Mouse (Mus musculus): ENCODE results near the gene Pik3r2.
A peak's percentile ranks its signal among the peaks of the same experiment; 100 is the strongest.

The Pik3r2 gene

DNA sequence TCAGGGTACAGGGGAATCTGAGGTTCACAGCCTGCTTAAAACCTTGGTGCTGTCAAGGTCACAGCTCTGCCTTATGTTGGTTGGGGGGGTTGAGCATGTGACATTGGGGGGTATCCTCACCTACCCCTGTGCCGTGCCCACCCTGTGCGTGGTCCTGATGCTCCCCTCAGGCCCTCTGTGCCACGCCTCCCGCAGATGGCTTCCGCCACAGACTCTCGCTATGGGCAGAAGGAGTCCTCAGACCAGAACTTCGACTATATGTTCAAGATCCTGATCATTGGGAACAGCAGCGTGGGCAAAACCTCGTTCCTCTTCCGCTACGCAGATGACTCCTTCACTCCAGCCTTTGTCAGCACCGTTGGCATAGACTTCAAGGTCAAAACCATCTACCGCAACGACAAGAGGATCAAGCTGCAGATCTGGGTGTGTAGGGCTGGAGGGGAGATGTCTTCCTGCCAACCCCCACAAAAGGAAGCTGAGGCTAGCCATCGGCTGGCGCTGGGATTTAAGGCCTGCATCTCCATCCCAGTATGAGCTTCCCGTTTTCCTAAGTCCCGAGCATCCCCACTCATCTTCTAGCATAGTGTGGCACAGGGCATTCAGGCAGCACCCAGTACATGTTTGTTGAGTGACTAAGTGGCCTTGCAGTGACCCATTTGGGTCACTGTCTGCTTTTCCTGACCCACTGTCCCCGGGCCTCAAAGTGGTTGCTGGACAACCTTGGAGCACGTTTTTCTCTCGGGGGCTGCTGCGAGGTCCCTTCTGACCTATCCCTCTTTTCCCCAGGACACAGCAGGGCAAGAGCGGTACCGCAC is 20.6 kb downstream of the Pik3r2 start:
- DNase-seq, result no peak

DNA sequence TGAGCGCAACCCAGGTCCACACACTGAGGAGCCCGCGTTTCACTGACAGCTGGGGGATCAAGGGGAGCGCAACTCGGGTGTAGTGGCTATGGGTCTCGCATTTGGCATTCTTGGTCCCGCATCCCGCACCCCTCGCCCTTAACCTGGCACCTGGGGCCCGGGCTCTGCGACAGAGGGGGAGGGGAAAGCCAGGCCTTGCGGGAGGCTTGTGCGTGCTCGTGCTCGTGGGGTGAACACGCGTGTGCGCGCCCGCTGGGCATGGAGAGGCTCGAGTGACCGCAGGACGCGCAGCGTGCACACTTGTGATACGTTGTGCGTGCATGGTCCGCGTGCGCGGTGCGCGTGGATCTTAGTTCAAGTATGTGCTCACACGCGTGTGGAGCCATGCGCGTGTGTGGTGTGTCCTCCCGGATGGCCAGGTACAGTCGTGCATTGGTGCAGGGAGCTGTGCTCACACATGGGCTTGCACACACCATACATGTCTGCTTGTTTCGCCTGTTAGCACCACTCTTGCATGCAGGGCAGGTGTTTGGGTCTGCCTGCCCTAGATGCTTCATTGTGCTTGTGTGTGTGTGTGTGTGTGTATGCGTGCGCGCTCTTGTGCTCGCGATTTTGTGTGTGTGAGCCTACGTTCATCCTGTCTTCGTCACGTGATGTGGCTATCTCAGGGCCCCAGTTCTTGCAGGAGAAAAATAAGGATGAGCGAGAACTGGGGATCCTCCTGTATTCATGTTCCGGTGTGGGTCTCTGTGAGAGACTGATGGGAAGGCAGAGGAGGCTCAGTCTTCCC is 21.4 kb downstream of the Pik3r2 start:
- DNase-seq, result no peak

DNA sequence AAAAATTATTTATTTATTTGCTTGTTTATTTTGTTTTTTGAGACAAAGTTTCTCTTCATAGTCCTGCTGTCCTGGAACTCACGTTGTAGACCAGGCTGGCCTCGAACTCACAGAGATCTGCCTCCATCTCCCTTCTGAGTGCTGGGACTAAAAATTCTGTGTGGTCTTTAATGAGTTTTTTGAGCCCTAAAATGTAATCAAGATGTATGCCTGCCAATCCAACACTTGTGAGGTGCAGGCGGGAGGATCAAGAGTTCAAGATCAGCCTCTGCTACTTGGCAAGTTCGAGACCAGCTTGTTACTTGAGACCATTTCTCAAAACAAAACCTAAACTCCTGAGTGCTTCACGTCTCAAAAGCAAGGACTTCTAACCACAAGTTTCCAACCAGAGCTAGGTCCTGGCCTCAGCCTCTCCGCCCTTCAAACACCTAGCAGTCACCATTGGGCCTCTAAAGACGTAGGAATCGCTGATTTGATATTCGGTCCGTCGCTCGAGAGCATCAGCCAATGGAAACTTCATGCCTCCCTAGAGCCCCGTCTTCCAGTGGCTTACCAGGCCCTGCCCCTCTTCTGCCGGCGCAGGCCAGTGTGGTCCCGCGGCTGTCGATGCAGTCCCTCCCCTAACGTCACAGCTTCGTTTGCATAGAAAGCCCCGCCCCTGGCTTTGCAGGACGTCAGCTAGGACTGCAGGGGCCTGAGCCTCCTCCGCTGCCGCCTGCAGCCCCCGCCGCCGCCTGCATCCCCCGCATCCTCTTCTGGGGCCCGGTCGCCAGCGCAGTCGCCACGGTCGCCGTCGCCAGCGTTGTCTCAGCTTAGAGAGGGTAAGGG is 22.3 kb downstream of the Pik3r2 start, which contains the start of gene Rab3a:
Gene Rab3a, plus strand, starts transcription at position 637 of the 828 bp plus-strand sequence.
- peak; percentile 93 for DNase-seq

DNA sequence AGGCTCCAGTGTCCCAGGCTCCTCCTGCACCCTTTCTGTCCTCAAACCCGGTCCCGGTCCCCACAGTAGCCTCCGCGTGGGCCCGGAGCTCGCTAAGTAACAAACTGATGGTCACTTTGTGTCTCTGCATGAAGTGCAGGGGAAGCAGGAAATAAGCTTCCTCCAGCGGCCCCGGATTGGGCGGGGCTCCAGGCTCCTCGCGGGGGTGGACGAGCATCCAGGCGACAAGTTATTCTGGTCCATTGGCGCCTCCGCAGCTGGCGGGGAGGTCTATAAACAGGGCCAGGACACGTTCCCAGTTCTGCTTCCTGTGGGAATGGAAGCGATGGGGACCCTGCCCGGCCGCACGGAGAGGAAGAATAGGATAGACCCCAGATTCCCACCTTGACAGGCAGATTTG is 23.4 kb downstream of the Pik3r2 start:
- peak; percentile 65 for DNase-seq

DNA sequence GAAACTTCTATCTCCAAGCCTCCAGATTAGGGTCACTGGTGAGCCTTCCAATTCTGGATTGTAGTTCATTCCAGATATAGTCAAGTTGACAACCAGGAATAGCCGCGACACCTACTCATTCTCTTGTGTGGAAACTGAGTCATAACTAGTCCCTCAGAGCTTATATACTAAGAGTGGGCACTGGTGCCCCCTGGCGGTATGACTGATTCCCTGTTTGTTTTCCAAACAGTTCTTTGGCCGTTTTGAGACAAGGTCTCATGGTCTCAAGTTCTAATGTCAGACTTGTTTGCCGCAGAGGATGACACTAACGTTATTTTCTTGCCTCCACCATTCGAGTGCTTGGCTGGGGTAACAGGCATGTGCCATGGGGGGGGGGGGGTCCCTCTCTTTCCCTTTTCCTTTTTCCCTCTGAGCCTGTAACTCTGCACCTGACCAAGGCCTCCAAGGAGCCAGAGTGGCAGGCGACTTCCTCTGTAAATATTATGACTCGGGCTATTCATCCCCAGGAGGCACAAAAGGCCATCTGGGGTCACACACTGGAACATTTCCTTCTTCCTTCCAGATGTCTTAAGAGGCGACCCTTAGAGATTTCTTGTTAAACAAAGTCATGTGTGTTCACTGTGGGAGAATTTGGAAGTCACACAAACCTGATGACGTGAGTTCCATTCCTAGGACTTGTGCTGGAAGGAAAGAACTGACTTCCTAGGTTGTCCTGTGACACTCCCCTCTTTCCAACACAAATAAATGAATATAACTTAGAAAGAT is 24.3 kb downstream of the Pik3r2 start:
- peak; percentile 77 for DNase-seq

DNA sequence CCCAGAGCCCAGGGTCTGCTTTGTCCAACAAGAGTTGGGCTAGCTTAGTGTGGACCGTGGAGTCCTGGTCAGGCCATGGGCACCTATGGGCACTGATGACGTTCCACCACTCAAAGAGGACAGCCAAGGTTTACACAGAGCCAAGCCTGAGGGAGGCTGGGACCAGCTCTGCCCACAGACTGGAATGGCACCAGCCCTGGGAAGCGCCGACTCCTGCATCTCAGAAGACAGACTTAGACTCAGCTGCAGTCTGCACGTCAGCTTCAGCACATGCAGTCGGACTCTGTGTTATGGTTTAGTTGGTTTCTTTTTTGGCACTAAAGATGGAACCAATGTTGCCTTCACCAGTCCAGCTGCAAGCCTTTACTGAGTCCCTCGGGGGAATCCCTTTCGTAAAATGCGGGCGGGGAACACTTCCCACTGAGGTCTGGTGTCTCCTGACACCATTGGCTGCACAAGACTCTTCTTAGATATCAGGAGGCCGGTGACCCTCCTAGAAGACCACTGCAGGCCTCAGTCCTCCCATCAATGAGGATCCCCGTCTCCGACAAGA is 26.3 kb downstream of the Pik3r2 start:
- DNase-seq, result no peak

DNA sequence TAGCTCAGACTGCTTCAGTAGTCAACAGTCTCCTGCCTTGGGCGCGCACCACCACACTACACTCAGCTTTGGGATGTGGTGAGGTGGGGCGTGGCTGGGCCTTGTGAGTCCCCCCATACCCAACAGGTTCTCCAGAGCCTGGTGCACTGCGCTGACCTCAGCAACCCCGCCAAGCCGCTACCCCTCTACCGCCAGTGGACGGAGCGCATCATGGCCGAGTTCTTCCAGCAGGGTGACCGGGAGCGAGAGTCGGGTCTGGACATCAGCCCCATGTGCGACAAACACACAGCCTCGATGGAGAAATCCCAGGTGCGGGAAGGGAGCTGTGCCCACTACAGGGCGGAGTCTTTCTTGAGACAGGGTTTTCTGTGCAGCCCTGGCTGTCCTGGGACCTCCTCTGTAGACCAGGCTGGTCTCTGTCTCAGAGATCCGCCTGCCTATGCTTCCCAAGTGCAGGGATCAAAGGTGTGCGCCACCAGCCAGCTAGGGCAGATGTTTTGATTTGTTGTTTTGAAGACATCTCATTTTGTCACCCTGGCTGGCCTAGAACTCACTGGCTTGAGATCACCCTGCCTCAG is 27.3 kb downstream of the Pik3r2 start:
- DNase-seq, result no peak

DNA sequence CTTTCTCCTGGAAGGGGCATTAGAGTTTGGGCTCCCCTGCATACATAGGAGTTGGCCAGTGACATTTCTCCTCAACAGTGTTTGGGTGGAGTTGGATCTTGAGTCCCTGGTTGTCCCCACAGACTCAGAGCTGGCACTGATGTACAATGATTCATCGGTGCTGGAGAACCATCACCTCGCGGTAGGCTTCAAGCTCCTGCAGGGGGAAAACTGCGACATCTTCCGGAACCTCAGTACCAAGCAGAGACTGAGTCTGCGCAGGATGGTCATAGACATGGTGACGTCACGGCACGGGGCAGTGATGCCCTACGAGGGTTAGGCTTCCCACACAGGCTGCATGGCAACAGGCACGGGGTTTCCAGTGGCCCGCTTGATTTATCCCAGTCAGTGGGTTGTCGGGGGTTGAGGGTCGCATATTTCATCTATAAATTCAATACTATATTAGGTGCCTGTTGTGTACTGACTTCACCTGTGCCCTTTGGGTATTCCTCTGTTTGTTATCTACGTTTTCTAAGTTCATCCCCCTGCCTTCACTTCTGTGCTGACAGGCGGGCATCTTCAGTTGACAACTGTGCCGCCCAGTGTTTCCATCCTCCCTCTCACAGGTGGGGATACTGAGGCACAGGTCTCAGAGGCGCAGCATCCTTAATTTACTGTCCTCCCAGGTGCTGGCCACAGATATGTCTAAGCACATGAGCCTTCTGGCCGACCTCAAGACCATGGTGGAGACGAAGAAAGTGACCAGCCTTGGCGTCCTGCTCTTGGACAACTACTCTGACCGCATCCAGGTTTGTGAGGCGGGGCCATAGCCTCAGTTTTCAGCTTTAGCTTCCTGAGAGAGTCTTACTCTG is 28.0 kb downstream of the Pik3r2 start:
- DNase-seq, result no peak

DNA sequence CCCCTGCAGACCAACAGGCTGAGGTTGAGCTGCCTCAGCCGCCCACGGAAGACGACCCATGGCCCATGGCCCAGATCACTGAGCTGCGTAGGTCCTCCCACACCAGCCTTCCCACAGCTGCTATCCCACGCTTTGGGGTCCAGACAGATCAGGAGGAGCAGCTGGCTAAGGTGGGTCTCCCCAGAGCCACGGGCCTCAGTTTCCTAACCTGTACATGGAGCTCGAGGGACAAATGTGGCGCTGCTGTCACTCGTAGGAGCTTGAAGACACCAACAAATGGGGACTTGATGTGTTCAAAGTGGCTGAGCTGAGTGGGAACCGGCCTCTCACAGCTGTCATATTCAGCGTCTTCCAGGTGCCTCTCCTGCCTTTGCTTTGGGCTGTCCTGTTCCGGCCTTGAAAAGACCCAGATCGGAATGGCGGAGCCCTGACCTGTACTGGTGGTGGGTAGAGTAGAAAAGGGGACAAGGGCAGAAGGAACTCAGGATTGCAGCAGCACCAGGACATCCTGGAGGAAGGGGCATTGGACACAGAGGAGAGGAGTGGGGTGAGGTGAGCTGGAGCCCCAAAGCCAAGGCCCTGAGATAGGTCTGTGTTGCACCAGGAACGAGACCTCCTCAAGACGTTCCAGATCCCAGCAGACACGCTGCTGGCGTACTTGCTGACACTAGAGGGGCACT is 29.2 kb downstream of the Pik3r2 start:
- DNase-seq, result no peak

DNA sequence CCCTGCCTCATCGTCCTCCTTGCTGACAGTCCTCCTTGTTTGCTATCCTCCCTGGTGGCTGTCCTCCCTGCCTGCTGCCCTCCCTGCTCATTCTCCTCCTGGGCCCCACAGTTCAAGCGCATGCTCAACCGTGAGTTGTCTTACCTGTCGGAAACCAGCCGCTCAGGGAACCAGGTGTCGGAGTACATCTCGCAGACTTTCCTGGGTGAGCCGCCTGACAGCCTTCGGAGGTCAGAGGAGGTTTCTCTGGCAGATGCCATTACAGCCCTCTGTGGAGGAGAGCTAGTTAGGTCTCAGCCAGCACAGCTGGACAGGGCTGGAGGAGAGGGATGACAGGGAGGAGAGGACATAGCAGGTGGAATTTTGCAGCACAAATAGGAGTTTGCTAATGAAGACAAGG is 29.8 kb downstream of the Pik3r2 start:
- DNase-seq, result no peak

DNA sequence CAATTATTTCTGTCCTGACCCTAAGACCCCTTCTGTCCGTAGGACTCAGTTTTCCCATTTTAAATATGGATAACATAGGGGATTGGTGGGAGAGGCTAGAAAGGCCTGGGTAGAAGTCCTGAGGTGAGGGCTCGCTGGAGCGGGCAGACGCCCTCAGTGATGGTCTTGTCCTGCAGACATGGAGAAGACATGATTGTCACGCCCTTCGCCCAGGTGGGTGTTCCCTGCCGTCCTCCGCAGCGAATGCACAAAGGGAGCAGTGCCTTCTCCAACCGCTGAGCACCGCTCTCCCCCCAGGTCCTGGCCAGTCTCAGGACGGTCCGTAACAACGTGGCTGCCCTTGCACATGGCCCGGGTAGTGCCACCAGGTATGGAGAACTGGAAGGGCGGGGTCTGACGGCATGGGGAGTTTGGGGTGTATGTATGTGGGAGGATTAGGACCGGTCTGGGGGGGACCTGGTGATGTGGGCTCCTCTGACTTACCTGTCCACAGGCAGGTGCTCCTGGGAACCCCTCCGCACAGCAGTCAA is 30.8 kb downstream of the Pik3r2 start:
- no peak for DNase-seq

DNA sequence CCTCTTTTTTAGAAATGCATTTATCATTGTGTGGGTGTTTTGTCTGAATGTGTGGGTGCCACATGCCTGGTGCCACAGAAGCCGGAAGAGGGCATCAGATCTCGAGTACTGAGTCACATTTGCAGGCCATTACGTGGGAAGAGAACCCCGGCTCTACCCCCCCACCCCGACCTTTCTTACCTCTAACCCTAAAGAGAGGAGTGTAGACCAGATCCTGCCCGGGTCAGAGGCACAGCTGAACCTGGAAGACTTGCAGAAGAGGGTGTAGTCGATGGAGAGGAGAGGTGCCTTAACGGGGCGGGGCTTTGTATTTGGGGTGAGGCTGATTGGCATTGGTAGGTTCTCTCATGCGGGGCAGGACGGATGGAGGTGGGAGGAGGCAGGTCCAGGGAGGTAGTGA is 31.7 kb downstream of the Pik3r2 start:
- no peak for DNase-seq

DNA sequence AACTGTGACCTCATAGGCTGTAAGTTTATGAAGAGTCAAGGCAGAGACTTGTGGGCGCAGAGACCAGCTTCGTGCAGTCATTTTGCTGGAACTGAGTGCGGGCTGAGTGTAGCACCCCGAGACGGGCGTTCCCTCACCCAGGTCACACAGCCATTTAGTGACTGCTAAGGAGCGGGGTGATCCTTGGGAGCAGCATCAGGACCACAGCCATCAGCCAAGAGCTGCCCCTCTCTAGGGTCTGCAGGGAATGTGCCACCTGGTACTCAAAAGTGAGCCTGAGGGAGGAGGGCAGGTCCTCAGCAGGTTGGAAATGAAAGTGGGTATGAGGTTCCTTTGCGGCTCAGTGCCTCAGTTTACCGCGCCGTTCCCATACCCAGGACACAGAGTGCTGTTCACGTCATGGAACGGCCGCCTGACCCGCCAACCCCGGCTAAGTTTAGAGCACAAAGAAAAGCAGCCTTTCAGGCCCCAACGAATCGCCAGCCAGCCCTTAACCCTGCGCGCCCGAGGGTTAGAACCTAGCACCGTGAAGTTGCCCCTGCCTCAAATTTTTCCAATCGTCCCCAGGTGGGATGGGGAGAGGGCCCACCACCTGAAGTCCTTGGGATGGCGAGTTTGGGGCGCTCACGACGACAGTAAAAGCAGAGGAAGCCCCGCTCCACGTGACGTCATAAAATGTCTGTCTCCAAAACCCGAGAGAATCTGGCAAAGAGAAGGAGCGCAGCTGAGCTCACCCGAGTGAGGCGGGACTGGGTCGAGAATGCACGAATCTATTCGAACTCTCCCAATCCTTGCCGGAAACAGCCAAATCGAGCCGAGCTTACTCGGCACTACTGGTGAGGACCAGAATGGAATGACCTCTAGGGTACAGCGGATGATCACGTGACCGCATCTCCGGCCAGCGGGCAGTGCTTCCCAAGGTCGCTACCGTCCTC is 32.6 kb downstream of the Pik3r2 start:
- no peak for DNase-seq

DNA sequence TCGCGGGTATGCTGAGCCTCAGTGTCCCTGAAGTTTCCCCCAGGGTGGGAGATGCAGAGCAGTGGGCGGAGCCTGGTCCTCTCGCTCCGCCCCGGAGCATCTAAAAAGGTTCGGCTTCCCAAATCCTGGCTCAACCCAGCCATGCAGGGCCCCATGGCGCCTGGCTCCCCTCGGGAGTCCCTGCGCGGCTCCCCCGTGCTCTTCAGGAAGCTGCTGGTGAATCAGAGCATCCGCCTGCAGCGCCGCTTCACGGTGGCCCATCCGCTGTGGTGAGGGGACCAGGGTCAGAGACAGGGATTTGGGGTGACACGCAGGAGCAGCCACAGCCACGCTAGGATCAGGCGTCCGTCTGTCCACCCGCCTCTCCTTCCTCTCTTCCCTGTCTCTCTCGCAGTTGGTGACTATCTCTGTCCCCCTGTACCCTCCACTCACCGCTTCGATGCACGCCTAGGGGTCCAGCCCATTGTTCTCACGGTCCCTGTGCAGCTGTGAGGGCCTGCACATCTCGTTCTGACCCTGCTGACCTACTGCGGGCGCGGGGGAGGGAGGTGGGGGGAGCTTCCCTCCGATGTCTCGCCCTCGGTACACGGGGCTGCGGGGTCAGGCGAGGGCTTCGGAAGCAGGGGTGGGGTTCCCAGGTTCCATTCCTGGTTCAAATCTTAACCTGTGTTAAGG is 33.4 kb downstream of the Pik3r2 start:
- DNase-seq, result no peak

DNA sequence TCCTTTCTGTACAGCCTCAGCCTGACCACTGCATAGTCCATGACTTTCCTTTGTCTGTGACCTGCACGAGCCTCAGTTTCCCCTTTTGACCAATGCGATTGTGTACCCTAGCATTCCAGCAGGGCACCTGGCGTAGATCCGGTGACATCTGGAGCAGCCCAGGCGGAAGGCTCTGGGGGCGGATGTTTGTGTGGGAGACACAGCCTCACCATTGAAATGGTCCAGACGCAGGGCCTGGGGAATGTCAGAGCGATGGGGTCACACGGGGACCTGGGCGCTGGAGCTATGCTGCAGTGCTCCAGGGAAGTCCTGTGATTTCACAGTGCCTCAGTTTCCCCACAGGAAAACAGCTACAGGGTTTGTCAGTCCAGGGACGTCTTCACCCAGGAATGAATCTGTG is 34.3 kb downstream of the Pik3r2 start:
- DNase-seq, result no peak

DNA sequence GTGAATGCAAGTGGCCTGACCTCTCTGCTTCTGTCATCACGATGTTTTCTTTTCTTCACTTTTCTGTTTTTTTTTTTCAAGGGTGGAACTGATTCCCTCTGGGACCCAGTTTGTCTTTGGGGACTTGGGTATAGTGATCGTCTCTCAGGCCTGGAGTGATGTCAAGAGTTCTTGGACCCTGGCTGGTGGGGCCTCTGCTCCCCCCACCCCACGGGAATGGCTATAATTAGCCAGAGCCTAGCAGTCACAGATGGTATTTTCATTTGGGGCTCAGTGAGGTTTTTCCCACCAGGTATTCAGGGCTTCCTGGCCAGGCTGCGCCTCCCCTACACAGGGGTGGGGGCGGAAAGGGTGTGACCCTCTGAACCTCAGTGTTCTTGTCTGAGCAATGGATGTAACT is 34.9 kb downstream of the Pik3r2 start:
- DNase-seq, result no peak

DNA sequence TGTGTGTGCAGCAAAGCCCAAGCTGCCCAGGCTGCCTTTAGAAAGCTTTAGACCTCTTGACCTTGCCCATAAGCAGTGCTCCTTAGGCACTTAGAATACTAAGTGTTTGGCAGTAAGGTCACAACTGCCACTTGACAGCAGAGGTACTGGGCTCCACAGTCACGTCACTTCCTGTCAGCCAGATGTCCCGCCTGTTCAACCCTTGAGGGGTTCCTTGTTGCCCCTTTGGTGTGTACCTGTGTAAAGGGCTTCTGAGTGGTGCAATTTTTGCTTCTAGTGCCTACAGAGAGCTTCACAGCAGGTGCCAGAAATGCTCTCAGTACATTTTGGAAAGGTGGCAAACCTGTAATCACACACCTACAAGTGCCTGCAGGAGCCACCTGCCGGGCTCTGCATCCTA is 38.3 kb downstream of the Pik3r2 start:
- no peak for DNase-seq

DNA sequence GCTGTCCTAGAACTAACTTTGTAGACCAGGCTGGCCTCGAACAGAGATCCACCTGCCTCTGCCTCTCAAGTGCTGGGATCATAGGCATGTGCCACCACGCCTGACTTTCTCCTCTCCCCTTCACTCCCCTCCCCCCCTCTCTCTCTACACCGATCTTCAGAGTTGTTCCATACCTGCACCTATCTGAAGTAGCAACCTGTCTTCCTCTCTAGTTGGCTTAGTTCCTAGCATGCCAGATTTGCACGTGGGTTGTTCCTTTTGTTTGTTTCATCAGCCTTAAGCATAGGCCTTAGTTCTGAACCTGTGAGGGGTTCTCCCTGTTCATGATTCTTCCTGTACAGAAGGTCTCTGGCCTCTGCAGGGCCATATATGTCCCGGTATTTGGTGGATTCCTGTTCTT is 38.8 kb downstream of the Pik3r2 start:
- DNase-seq, result no peak

All from thymus, postnatal 25 days (tissue).